Mouse (Mus musculus) frontal cortex, adult (tissue): ENCODE results near the gene Slc12a1.
"Not testable (repeated sequence)": the region's sequence is repeated elsewhere in the genome, so short reads cannot be mapped to it uniquely, and the experiment has no call there.

Experiments used
- ATAC-seq: cut with Nextera tagmentation; 2 replicates; pipeline ENCODE4 v1.9.2; 2017; ENCODE audit warnings: mild to moderate bottlenecking, moderate library complexity, mixed read lengths; ENCODE audit not compliant: low TSS enrichment

Slc12a1 gene

GRCm38 (mm10) chr2:125152388-125152787 is at the start of gene Slc12a1:
Gene Slc12a1, plus strand, starts transcription at chr2:125152505.
- ATAC-seq, result no peak

DNA sequence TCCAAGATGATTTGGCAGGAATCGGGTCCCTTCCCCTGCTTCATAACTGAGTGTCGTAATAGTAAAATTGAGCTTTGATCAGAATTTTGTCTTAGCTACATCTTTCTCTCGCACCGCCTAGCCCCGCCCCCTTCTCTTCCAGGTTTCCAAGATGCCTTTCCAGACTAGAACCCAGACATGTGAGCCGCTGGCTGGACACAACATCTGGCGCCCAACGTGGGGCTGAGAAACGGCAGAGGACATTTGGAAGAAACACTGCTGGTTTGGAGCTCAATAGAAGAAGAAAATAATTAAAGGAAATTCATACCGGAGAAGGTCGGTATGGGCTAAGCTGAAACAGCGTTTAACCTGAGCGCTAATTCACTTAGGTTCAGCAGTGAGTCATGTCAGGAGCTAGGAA is 47.8 kb upstream of the Slc12a1 start:
- not testable (repeated sequence) for ATAC-seq

DNA sequence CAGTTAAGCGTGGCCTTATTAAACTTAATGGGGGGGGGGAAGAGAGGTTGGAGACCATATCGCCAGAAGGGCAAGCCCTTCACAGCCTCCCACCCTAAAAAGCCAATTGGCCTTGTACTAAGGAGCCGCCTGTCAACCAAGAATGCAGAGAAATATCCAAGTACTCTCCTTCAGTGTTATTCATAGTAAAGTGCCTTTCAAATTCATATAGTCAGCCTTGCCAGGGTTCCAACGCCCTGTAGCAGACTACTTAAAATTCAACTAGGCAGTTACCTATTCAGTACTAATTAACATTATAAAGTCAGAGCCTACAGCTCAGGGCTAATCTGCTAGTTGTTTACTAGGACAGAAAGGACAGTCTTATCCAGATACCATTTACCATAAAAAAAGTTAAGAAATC is 45.8 kb upstream of the Slc12a1 start:
- not testable (repeated sequence) for ATAC-seq

- 0 out of 2 replicates have a peak, but pooled peaks have one; percentile 18 for ATAC-seq
Measured at GRCm38 (mm10) chr2:125119381-125120110, 32.8 kb upstream of the Slc12a1 start.

DNA sequence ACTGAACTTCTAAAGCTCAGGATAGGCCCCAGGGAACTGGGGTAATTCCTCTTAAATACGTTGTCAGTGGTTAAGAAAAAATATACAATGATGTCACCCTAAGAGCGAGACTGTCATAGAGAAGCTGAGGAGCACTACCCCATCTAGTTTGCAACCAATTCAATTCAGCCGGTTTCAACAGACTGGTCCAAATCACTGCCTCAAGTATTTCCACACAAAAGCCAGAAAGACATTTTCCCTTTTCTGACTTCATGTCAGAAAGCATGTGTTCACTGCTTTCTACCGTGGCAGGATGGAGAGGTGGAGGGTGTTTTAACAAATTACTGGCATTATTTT is 30.0 kb upstream of the Slc12a1 start:
- ATAC-seq, result 0 out of 2 replicates have a peak, but pooled peaks have one; percentile 10

DNA sequence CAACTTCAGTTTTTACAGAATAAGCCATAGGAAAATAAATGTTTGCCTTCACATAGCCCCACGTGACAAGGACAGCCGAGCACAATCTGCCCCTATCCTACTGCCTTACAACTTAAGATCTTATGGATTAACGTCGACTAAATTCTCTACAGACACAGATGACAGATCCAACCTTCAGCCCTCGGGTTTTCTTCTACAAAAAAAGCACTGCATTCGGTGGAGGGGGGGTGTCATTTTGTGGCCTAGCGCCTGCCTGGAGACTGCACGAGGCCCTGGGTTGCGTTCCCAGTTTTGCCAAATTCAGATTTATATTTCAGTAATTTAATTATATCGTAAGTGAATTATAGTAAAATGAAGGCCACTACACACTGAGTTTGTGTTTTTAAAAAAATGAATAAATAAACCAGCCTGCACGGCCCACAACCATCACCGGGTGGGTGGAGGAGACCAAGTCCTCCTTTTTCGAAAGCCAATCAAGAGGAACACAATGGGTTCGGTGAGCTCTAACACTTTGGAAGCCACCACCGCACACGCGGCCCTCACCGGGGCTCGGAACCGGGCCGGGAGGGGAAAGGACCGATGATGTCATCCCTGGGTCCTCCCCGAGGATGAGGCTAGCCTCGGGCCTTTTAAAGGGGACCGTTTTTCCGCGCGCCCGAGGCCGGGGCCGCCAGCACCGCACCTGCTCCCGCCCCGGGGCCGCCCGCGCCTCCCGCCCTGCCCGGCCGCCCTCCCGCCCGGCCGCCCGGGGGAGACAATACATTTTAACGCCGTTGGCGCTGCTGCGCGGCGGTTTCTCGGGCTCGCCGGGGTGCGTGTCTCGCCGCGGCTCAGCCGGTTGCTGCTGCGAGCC is 29.5 kb upstream of the Slc12a1 start:
- peak; percentile 62 for ATAC-seq

DNA sequence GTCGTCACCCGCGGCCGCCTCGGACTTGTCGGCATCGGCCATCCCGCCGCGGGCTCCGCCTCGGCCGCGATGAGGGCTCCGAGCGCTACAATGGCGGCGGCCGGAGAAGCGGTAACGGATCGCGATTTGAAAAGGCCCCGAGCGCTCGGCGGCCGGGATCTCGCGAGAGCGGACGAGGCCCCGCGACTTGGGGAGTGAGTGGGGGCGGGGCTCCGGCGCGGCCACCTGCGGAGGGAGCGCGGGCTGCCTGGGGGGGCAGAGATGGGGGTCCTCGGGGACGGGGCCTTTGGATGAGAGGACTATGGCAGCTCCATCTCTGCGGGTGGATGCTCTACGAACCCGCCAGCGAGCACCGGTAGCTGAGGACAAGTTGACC is 28.8 kb upstream of the Slc12a1 start, which contains the start of gene Myef2:
Gene Myef2, minus strand, starts transcription at position 185 of the 376 bp plus-strand sequence.
- ATAC-seq, result peak; percentile 82

- ATAC-seq, result no peak
Measured at GRCm38 (mm10) chr2:125125824-125126223, 26.5 kb upstream of the Slc12a1 start.

DNA sequence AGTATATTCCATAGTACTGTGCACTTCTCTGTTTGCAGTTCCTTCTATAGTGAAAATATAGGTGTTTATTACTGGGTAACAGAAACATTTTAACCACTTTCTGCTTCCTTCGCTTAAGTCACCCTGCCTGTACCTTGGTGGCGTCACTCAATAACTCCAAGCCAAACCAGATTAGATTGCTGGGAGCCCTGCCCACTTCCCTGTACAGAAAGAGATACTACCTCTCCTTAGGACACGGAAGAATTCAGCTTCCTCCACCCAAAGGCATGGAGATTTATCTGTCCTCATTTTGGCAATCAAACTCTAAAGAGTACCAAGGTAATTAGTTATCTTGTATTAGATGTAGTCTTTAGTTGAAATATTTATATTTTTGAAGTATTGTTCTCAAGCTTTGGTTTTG is 25.5 kb upstream of the Slc12a1 start:
- ATAC-seq, result no peak

- no peak for ATAC-seq
Measured at GRCm38 (mm10) chr2:125134113-125134512, 18.2 kb upstream of the Slc12a1 start.

- ATAC-seq, result peak; percentile 88
Measured at GRCm38 (mm10) chr2:125135903-125136811, 16.1 kb upstream of the Slc12a1 start, which contains the start of gene Ctxn2. Gene Ctxn2, plus strand, starts transcription at chr2:125136692.

DNA sequence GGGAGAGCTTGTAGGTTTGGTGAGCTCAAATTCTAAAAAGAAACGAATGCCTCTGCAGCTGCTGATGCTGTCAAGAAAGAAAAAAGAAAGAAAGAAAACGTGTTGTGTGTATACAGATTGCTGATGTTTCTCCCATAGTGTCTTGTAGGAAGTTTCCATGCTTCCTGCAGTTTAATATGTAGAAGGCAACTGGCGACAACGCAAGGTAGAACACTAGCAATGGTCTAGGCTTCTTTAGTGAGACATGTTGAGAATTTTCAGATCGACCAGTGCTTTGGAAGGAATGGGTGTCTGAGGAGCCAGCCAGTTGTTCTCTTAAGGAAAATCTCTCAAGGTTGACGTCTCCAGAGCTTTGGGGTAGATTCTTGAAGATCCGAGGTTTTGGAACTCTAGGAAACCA is 15.5 kb upstream of the Slc12a1 start:
- ATAC-seq, result peak; percentile 60

GRCm38 (mm10) chr2:125142336-125142735 is 10.0 kb upstream of the Slc12a1 start:
- no peak for ATAC-seq

GRCm38 (mm10) chr2:125154294-125154693 is 2.0 kb downstream of the Slc12a1 start:
- no peak for ATAC-seq

GRCm38 (mm10) chr2:125155504-125155903 is 3.2 kb downstream of the Slc12a1 start:
- no peak for ATAC-seq

- ATAC-seq, result peak; percentile 38; the same call in 1 of the 2 replicates
Measured at GRCm38 (mm10) chr2:125162012-125162470, 9.7 kb downstream of the Slc12a1 start.

- peak; percentile 93 for ATAC-seq
Measured at GRCm38 (mm10) chr2:125178225-125178798, 26.0 kb downstream of the Slc12a1 start.

GRCm38 (mm10) chr2:125187904-125188303 is 35.6 kb downstream of the Slc12a1 start:
- ATAC-seq, result no peak

GRCm38 (mm10) chr2:125189197-125189596 is 36.9 kb downstream of the Slc12a1 start:
- ATAC-seq, result peak; percentile 94

- no peak for ATAC-seq
Measured at GRCm38 (mm10) chr2:125192905-125193304, 40.6 kb downstream of the Slc12a1 start.

DNA sequence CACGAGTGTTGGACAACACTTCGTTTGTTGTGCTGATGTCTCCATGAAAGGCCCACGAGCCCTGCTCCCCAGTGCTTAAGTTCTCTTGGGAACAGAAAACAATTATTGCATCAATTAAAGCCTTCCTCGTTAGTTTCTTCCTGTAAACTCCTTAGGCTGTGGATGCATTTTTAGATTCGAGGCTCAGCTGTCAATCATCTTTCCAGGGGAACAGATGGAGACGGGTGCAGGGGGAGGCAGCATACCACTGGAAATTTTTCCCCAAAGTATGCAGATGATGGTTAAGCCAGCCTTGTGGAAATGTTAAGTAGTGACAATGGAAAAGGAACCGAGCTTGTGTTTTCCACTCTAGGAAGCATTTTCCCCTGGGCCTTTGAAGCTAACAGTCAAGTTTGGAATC is 44.5 kb downstream of the Slc12a1 start:
- ATAC-seq, result no peak
